Mouse (Mus musculus): ENCODE results near the gene Hoxd4. TPM values are rescaled to one million over a fixed set of nuclear protein-coding genes. Genes with fewer than 3 reads are reported as not detected.

Hoxd4 gene
- total and polyA plus RNA-seq, 3 experiments = 16.7 to 72.3 (median 19.3) TPM

Small RNA genes within 50 kb of the gene (microRNA-seq; reads per million reads assigned to microRNA genes)
- gene Gm44463 (0 reads per million in 2 experiments), gene Mir10b (16,505 to 18,820 reads per million in 2 experiments)

Other genes starting within 250 kb of the Hoxd4 start
- 10 to 100 TPM; 12.0 to 13.5 TPM for gene Lnpk, start 132.5 kb upstream of the Hoxd4 start, total RNA-seq (2021)
- gene Lnpk, start 132.5 kb upstream of the Hoxd4 start, polyA plus RNA-seq (2012; rRNA removed) = 4.6 and 6.4 TPM in 2 replicates
- gene Evx2, start 52.4 kb upstream of the Hoxd4 start, total RNA-seq (2021) = not detected
- not detected in 2 replicates for gene Evx2, start 52.4 kb upstream of the Hoxd4 start, polyA plus RNA-seq (2012; rRNA removed)
- not detected for gene Hoxd13, start 43.6 kb upstream of the Hoxd4 start, total RNA-seq (2021)
- gene Hoxd13, start 43.6 kb upstream of the Hoxd4 start, polyA plus RNA-seq (2012; rRNA removed) = not detected in 2 replicates
- gene Hoxd12, start 36.9 kb upstream of the Hoxd4 start, total RNA-seq (2021) = not detected
- gene Hoxd12, start 36.9 kb upstream of the Hoxd4 start, polyA plus RNA-seq (2012; rRNA removed) = not detected in 2 replicates
- gene Hoxd11, start 32.4 kb upstream of the Hoxd4 start, total RNA-seq (2021) = not detected
- gene Hoxd11, start 32.4 kb upstream of the Hoxd4 start, polyA plus RNA-seq (2012; rRNA removed) = not detected in 2 replicates
- not detected for gene Hoxd10, start 20.0 kb upstream of the Hoxd4 start, total RNA-seq (2021)
- not detected in 2 replicates for gene Hoxd10, start 20.0 kb upstream of the Hoxd4 start, polyA plus RNA-seq (2012; rRNA removed)
- 1 to 10 TPM; 3.3 to 7.8 TPM for gene Hoxd9, start 14.2 kb upstream of the Hoxd4 start, total RNA-seq (2021)
- 6.5 and 9.0 TPM in 2 replicates for gene Hoxd9, start 14.2 kb upstream of the Hoxd4 start, polyA plus RNA-seq (2012; rRNA removed)
- gene Hoxd8, start 7.3 kb upstream of the Hoxd4 start, total RNA-seq (2021) = 10 to 100 TPM; 27.9 to 34.7 TPM
- 19.7 and 52.7 TPM in 2 replicates for gene Hoxd8, start 7.3 kb upstream of the Hoxd4 start, polyA plus RNA-seq (2012; rRNA removed)
- gene Hoxd3, start within 50 bp of the Hoxd4 start, total RNA-seq (2021) = 1 to 10 TPM in 1 of 2 experiments, under 1 TPM in 1; 0.62 to 1.0 TPM
- 10.6 and 11.1 TPM in 2 replicates for gene Hoxd3, start within 50 bp of the Hoxd4 start, polyA plus RNA-seq (2012; rRNA removed)
- 1 to 10 TPM; 1.3 to 2.5 TPM for gene Gm28230, start 14.8 kb downstream of the Hoxd4 start, total RNA-seq (2021)
- gene Gm28230, start 14.8 kb downstream of the Hoxd4 start, polyA plus RNA-seq (2012; rRNA removed) = 1.3 and 2.7 TPM in 2 replicates
- not detected for gene Hoxd1, start 51.1 kb downstream of the Hoxd4 start, total RNA-seq (2021)
- not detected in 2 replicates for gene Hoxd1, start 51.1 kb downstream of the Hoxd4 start, polyA plus RNA-seq (2012; rRNA removed)
- gene Mtx2, start 113.9 kb downstream of the Hoxd4 start, total RNA-seq (2021) = 10 to 100 TPM; 73.3 to 90.3 TPM
- gene Mtx2, start 113.9 kb downstream of the Hoxd4 start, polyA plus RNA-seq (2012; rRNA removed) = 153 and 169 TPM in 2 replicates